Mouse (Mus musculus) heart, postnatal 25 days (tissue): ENCODE results near the gene Nfasc. TPM values are rescaled to one million over a fixed set of nuclear protein-coding genes. Genes with fewer than 3 reads are reported as not detected.

ENCODE experiments used
- DNase-seq: peaks from one replicate; pipeline ENCODE4 v3.0.0; 2022; ENCODE audit warnings: low spot score
- intact Hi-C: fragments of 180-260 bp; cut with DNase I; formaldehyde crosslinking; loops from one replicate; pipeline ENCODE4 v1.15.1; 2025
- total RNA-seq, 2 experiments: library from RNA; stranded (reverse); gene quantifications; 2 replicates each; pipeline ENCODE4 v1.2.3; 2021

Gene Nfasc
- total RNA-seq, 2 experiments from 2014 or later = 0.20 to 0.34 TPM

- no peak for DNase-seq
- intact Hi-C loops = no loop called here
Measured at GRCm38 (mm10) chr1:132560907-132561700, 180.5 kb downstream of the Nfasc start.

GRCm38 (mm10) chr1:132559045-132559444, 182.6 kb downstream of the Nfasc start:
- DNase-seq = no peak

GRCm38 (mm10) chr1:132557901-132558631, 183.5 kb downstream of the Nfasc start:
- intact Hi-C loops = no loop called here
- DNase-seq = no peak

More at GRCm38 (mm10) chr1:132559045-132559444, 182.6 kb downstream of the Nfasc start:
- intact Hi-C loops = no loop called here

GRCm38 (mm10) chr1:132543789-132544188, 197.8 kb downstream of the Nfasc start:
- intact Hi-C loops = no loop called here
- no peak for DNase-seq

- intact Hi-C loops = no loop called here
- no peak for DNase-seq
Measured at GRCm38 (mm10) chr1:132542762-132543306, 198.8 kb downstream of the Nfasc start, which contains the start of gene Cntn2. Cntn2 (minus strand) TSS chr1:132543256.

- DNase-seq = no peak
- intact Hi-C loops = no loop called here
Measured at GRCm38 (mm10) chr1:132541824-132542599, 199.6 kb downstream of the Nfasc start.

- intact Hi-C loops = no loop called here
- no peak for DNase-seq
Measured at GRCm38 (mm10) chr1:132541171-132541823, 200.3 kb downstream of the Nfasc start.

GRCm38 (mm10) chr1:132540701-132541100, 200.9 kb downstream of the Nfasc start:
- intact Hi-C loops = no loop called here
- no peak for DNase-seq

- intact Hi-C loops = no loop called here
Measured at GRCm38 (mm10) chr1:132537736-132538135, 203.9 kb downstream of the Nfasc start.

GRCm38 (mm10) chr1:132536416-132536815, 205.2 kb downstream of the Nfasc start:
- intact Hi-C loops = no loop called here
- no peak for DNase-seq

More at GRCm38 (mm10) chr1:132537736-132538135, 203.9 kb downstream of the Nfasc start:
- no peak for DNase-seq

- DNase-seq = no peak
- intact Hi-C loops = no loop called here
Measured at GRCm38 (mm10) chr1:132535541-132535940, 206.1 kb downstream of the Nfasc start.

- intact Hi-C loops = no loop called here
Measured at GRCm38 (mm10) chr1:132533840-132534239, 207.8 kb downstream of the Nfasc start.

GRCm38 (mm10) chr1:132532521-132532920, 209.1 kb downstream of the Nfasc start:
- intact Hi-C loops = no loop called here
- DNase-seq = no peak

More at GRCm38 (mm10) chr1:132533840-132534239, 207.8 kb downstream of the Nfasc start:
- DNase-seq = no peak

- intact Hi-C loops = no loop called here
Measured at GRCm38 (mm10) chr1:132530631-132531191, 210.9 kb downstream of the Nfasc start.

GRCm38 (mm10) chr1:132528647-132529334, 212.8 kb downstream of the Nfasc start:
- intact Hi-C loops = no loop called here
- no peak for DNase-seq

More at GRCm38 (mm10) chr1:132530631-132531191, 210.9 kb downstream of the Nfasc start:
- no peak for DNase-seq

GRCm38 (mm10) chr1:132528071-132528470, 213.5 kb downstream of the Nfasc start:
- no peak for DNase-seq
- intact Hi-C loops = no loop called here

- intact Hi-C loops = loop anchor here (1.0 kb wide), 1 partner anchor 68 kb away; no protein-coding TSS in a partner anchor
- DNase-seq = no peak
Measured at GRCm38 (mm10) chr1:132525832-132526231, 215.8 kb downstream of the Nfasc start.

GRCm38 (mm10) chr1:132523920-132524319, 217.7 kb downstream of the Nfasc start:
- no peak for DNase-seq
- intact Hi-C loops = no loop called here
